8 mouse cellular contexts compared by ENCODE assay signal in genomic region chr2:165215103-165215951, GRCm38 (mm10). TPM values are rescaled to one million over a fixed set of nuclear protein-coding genes. Genes with fewer than 3 reads are reported as not detected.
DNase-seq lines count a peak whose midpoint lies in the region; ATAC-seq lines count a peak whose summit lies in the region.

No protein-coding gene starts in this region.

- peaks cover 58% of the 10 kb centered on the region for H3K27me3 ChIP-seq in hindbrain, embryonic 13.5 days
- H3K27me3 ChIP-seq in midbrain, embryonic 16.5 days (ENCODE audit: control insufficient read depth, insufficient read depth, low read depth, low read length): peaks cover 7% of the 10 kb centered on the region; the same call in 1 of the 2 replicates

- no peaks in the 10 kb centered on the region for H3K36me3 ChIP-seq in hindbrain, embryonic 13.5 days
- no peaks in the 10 kb centered on the region for H3K36me3 ChIP-seq in midbrain, embryonic 16.5 days (ENCODE audit: control insufficient read depth, insufficient read depth, low read length)

- H3K4me1 ChIP-seq in hindbrain, embryonic 13.5 days (replicated peaks): peaks cover 82% of the 10 kb centered on the region
- peaks cover 39% of the 10 kb centered on the region for H3K4me1 ChIP-seq in midbrain, embryonic 16.5 days (ENCODE audit: control insufficient read depth, insufficient read depth, low read length)

- H3K27ac ChIP-seq in hindbrain, embryonic 13.5 days: peak overlapping the region; percentile 79
- H3K27ac ChIP-seq in midbrain, embryonic 16.5 days (ENCODE audit: low read length): peak overlapping the region; percentile 59

- H3K4me2 ChIP-seq in hindbrain, embryonic 13.5 days: peak overlapping the region; percentile 42
- peak overlapping the region; percentile 41 for H3K4me2 ChIP-seq in midbrain, embryonic 16.5 days (ENCODE audit: low read length)

- peak overlapping the region; percentile 14; the same call in 1 of the 2 replicates for H3K4me3 ChIP-seq in hindbrain, embryonic 13.5 days
- no peak overlapping the region for H3K4me3 ChIP-seq in midbrain, embryonic 16.5 days (ENCODE audit: low read depth, low read length)

- peak; percentile 55 for ATAC-seq in hindbrain, embryonic 13.5 days (ENCODE audit: low FRiP score)
- ATAC-seq in midbrain, embryonic 16.5 days: peak; percentile 59
- ATAC-seq in erythroblast, adult 5-6 weeks (replicated peaks; ENCODE audit: low FRiP score, poor library complexity, severe bottlenecking): no peak
- no peak for ATAC-seq in activated CD4-positive, CD25-positive, alpha-beta regulatory T cell, adult 4 months

- WGBS in hindbrain, embryonic 13.5 days: 2% methylated on average over 39 of the region's 39 CpGs
- 2% methylated on average over 38 of the region's 39 CpGs for WGBS in midbrain, embryonic 16.5 days

- DNase-seq in adrenal gland, postnatal 10 days: peak; percentile 51
- DNase-seq in adrenal gland, adult 8-10 months: no peak
- DNase-seq in 3T3-L1 (ENCODE audit: low read depth, low spot score): peak; percentile 16
- peak; percentile 83 for DNase-seq in embryo, embryonic 11 days

- H3K9me3 ChIP-seq in hindbrain, embryonic 13.5 days: no peaks in the 10 kb centered on the region
- H3K9me3 ChIP-seq in midbrain, embryonic 16.5 days (replicated peaks; ENCODE audit: control insufficient read depth, low read length, poor library complexity, severe bottlenecking): no peaks in the 10 kb centered on the region

- H3K9ac ChIP-seq in hindbrain, embryonic 13.5 days: peak overlapping the region; percentile 46
- H3K9ac ChIP-seq in midbrain, embryonic 16.5 days (ENCODE audit: low read depth, low read length): 0 out of 2 replicates have a peak overlapping the region, but pooled peaks have one; percentile 8

RNA-seq across cellular contexts. Expression of gene Cdh22, which starts 19.3 kb away (rescaled TPM):
- total RNA-seq in adrenal gland, postnatal 10 days (2021): 1 to 10 TPM; 1.1 to 1.2 TPM
- 1 to 10 TPM; 1.8 to 3.5 (median 2.5) TPM for total RNA-seq in adrenal gland, adult 8-10 months (2022)
- 9.4 and 11.4 TPM in 2 replicates for polyA plus RNA-seq in hindbrain, embryonic 13.5 days (2015; fragmentation: Nextera tagmentation; extraction: Ambion mirVana)
- 13.9 and 15.4 TPM in 2 replicates for polyA plus RNA-seq in midbrain, embryonic 16.5 days (2015; fragmentation: Nextera tagmentation; extraction: Ambion mirVana)
- not detected in 2 replicates for total RNA-seq in erythroblast, adult 5-6 weeks (2015; ENCODE audit: low replicate concordance)
- not detected in 2 replicates for total RNA-seq in erythroblast, adult 5-6 weeks (2017; ENCODE audit: low replicate concordance)
- polyA plus RNA-seq in activated CD4-positive, CD25-positive, alpha-beta regulatory T cell, adult 4 months (2017; shearing (Covaris generic)): not detected

Comparison
In these comparisons a context has a peak if more than half of its experiments do, and no peak if none do; other contexts are left out.
1. ATAC-seq: peak in hindbrain, embryonic 13.5 days (single experiment) and midbrain, embryonic 16.5 days (single experiment); none in erythroblast, adult 5-6 weeks (single experiment) and activated CD4-positive, CD25-positive, alpha-beta regulatory T cell, adult 4 months (single experiment).